ENCODE assay signal across 8 mouse cellular contexts in genomic region chr16:5254346-5255025, GRCm38 (mm10). TPM values are rescaled to one million over a fixed set of nuclear protein-coding genes. Genes with fewer than 3 reads are reported as not detected.
DNase-seq lines count a peak whose midpoint lies in the region; ATAC-seq and TF ChIP-seq lines count a peak whose summit lies in the region.

No protein-coding gene starts in this region.

- WGBS in hindbrain, embryonic 13.5 days: 5% methylated on average over 15 of the region's 15 CpGs

- no peak for TF ChIP-seq CTCF in Patski (IDR thresholded peaks at IDR 0.05)

- CTCF ChIA-PET in Patski (lab: Charles Lee): interaction anchor here (0.6 to 4.1 kb wide), 11 partner anchors 11 to 53 kb away, joined by 3 to 52 read pairs (median 5); partner anchors contain the start of gene Nagpa

- H3K36me3 ChIP-seq in hindbrain, embryonic 13.5 days: peaks cover 10% of the 10 kb centered on the region; the same call in 1 of the 2 replicates

- H3K4me3 ChIP-seq in hindbrain, embryonic 13.5 days: peak overlapping the region; percentile 56

- in situ Hi-C loops in Patski (cut with MboI; ENCODE audit: low pct_unique_long_range_greater_than_20kb): no loop called here

- DNase-seq in Patski (ENCODE audit: low read depth, low spot score): peak; percentile 54
- peak; percentile 56 for DNase-seq in cerebellum, adult 9-11 months
- DNase-seq in frontal cortex, postnatal 10 days (ENCODE audit: low spot score in 2 of 2): peak; percentile 58 to 60
- DNase-seq in layer of hippocampus, postnatal 14 days (ENCODE audit: low spot score in 2 of 2): peak; percentile 48 to 64
- DNase-seq in lung, postnatal 36 days: peak; percentile 82
- peak; percentile 88 for DNase-seq in retina, embryonic 14.5 days (ENCODE audit: low spot score)
- peak; percentile 59 for DNase-seq in urinary bladder, adult 2 months (ENCODE audit: low spot score)

- H3K27me3 ChIP-seq in Patski: no peaks in the 10 kb centered on the region
- H3K27me3 ChIP-seq in hindbrain, embryonic 13.5 days: no peaks in the 10 kb centered on the region

- no peaks in the 10 kb centered on the region for H3K9me3 ChIP-seq in hindbrain, embryonic 13.5 days

- ATAC-seq in Patski: peak; percentile 77
- peak; percentile 16; the same call in 1 of the 2 replicates for ATAC-seq in hindbrain, embryonic 13.5 days (ENCODE audit: low FRiP score)

- POLR2A ChIA-PET in Patski (lab: Charles Lee): interaction anchor here (1.0 to 1.3 kb wide), 2 partner anchors 46 to 53 kb away, joined by 3 read pairs; no protein-coding TSS in a partner anchor

- peaks cover 17% of the 10 kb centered on the region for H3K4me1 ChIP-seq in hindbrain, embryonic 13.5 days (replicated peaks)

- H3K4me2 ChIP-seq in hindbrain, embryonic 13.5 days: peak overlapping the region; percentile 80

- peak overlapping the region; percentile 46 for H3K27ac ChIP-seq in hindbrain, embryonic 13.5 days

- peak overlapping the region; percentile 77 for H3K9ac ChIP-seq in hindbrain, embryonic 13.5 days

RNA-seq across cellular contexts. Expression of gene Eef2kmt, which starts 1.3 kb away (rescaled TPM):
- 45.3 TPM for polyA plus RNA-seq in Patski (2021)
- polyA plus RNA-seq in hindbrain, embryonic 13.5 days (2015; fragmentation: Nextera tagmentation; extraction: Ambion mirVana): 8.9 and 11.4 TPM in 2 replicates
- total RNA-seq in layer of hippocampus, postnatal 14 days (2021): 1 to 10 TPM; 3.6 to 4.0 TPM
- 34.0 and 41.0 TPM in 2 replicates for polyA plus RNA-seq in urinary bladder, adult 2 months (2012; rRNA removed)

RNA-seq across cellular contexts. Expression of gene Alg1, which starts 21.1 kb away (rescaled TPM):
- 37.4 TPM for polyA plus RNA-seq in Patski (2021)
- 36.2 and 38.1 TPM in 2 replicates for polyA plus RNA-seq in hindbrain, embryonic 13.5 days (2015; fragmentation: Nextera tagmentation; extraction: Ambion mirVana)
- total RNA-seq in layer of hippocampus, postnatal 14 days (2021): 10 to 100 TPM; 25.6 to 30.7 TPM
- polyA plus RNA-seq in urinary bladder, adult 2 months (2012; rRNA removed): 46.0 and 52.5 TPM in 2 replicates

RNA-seq across cellular contexts. Expression of gene AU021092, which starts 32.4 kb away (rescaled TPM):
- 0.21 TPM for polyA plus RNA-seq in Patski (2021)
- polyA plus RNA-seq in hindbrain, embryonic 13.5 days (2015; fragmentation: Nextera tagmentation; extraction: Ambion mirVana): 12.7 and 14.9 TPM in 2 replicates
- 1 to 10 TPM; 9.6 to 9.8 TPM for total RNA-seq in layer of hippocampus, postnatal 14 days (2021)
- 9.0 and 10.5 TPM in 2 replicates for polyA plus RNA-seq in urinary bladder, adult 2 months (2012; rRNA removed)

RNA-seq across cellular contexts. Expression of gene Nagpa, which starts 50.7 kb away (rescaled TPM):
- 20.2 TPM for polyA plus RNA-seq in Patski (2021)
- 11.9 and 12.1 TPM in 2 replicates for polyA plus RNA-seq in hindbrain, embryonic 13.5 days (2015; fragmentation: Nextera tagmentation; extraction: Ambion mirVana)
- total RNA-seq in layer of hippocampus, postnatal 14 days (2021): 1 to 10 TPM; 8.8 to 9.4 TPM
- polyA plus RNA-seq in urinary bladder, adult 2 months (2012; rRNA removed): 32.7 and 37.1 TPM in 2 replicates

Comparison
In these comparisons a context has a peak if more than half of its experiments do, and no peak if none do; other contexts are left out.
1. Peak in every context shown above with its lines: DNase-seq, ATAC-seq, H3K4me3 ChIP-seq and H3K27ac ChIP-seq.